Mouse (Mus musculus) cortical plate, adult 2 months (tissue): Measurements from ENCODE around the gene Otof. TPM values are rescaled to one million over a fixed set of nuclear protein-coding genes. Genes with fewer than 3 reads are reported as not detected.
A peak's percentile ranks its signal among the peaks of the same experiment; 100 is the strongest.

Source experiments
- H3K27ac ChIP-seq: fragments of 200-500 bp; 2 replicates; pipeline ENCODE4 v1.5.1; 2012; ENCODE audit warnings: low read length, control low read depth, inconsistent platforms; ENCODE audit not compliant: insufficient read depth
- H3K4me1 ChIP-seq: fragments of 200-500 bp; 2 replicates; pipeline ENCODE4 v1.6.1; 2011; ENCODE audit warnings: low read length; ENCODE audit not compliant: control insufficient read depth, insufficient read depth
- H3K4me3 ChIP-seq: fragments of 200-500 bp; 2 replicates; pipeline ENCODE4 v1.5.1; 2011; ENCODE audit warnings: mild to moderate bottlenecking, low read length, control low read depth; ENCODE audit not compliant: insufficient read depth
- CTCF ChIP-seq: fragments of 200-500 bp; IDR thresholded peaks from 2 replicates; pipeline ENCODE4 v1.5.1; 2011; ENCODE audit warnings: mild to moderate bottlenecking, control low read depth, low read length; ENCODE audit not compliant: insufficient read depth; ENCODE audit errors: extremely low read depth
- POLR2A ChIP-seq: fragments of 200-500 bp; IDR thresholded peaks from 2 replicates; pipeline ENCODE4 v1.6.1; 2011; ENCODE audit warnings: mild to moderate bottlenecking, low read length, control low read depth; ENCODE audit not compliant: insufficient read depth; ENCODE audit errors: extremely low read depth
- polyA plus RNA-seq: library from polyadenylated mRNA; depleted of rRNA; stranded (reverse); fragments of >200 nt; gene quantifications from 2 replicates; pipeline ENCODE4 v1.2.3, GENCODE M21; 2012

The Otof gene
- polyA plus RNA-seq, 1 experiment = 17.4 TPM

DNA sequence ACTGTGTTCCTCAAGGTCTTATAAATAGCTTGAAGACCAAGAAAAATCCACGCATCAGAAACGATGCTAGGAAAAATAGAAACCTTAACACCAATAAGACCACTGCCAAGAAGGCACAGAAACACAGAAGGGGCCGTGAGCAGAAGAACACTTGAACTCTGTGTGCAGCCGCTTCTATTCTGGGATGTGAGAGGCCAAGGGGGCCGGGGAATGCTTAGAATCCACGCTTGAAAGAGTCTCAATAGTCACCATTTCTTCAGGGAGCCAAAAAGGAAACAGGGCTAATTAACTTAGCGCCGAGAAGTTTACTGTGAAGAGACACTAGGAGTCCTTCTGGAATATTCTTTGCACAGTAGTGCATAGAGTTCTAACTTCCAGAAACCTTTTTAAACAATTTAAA is 60.6 kb downstream of the Otof start:
- no peak overlapping the region for H3K27ac ChIP-seq
- no peak overlapping the region for H3K4me3 ChIP-seq
- H3K4me1 ChIP-seq = 0 out of 2 replicates have a peak, but pooled peaks cover 1% of the 10 kb centered on the region
- no peak for TF ChIP-seq POLR2A
- TF ChIP-seq CTCF = no peak

DNA sequence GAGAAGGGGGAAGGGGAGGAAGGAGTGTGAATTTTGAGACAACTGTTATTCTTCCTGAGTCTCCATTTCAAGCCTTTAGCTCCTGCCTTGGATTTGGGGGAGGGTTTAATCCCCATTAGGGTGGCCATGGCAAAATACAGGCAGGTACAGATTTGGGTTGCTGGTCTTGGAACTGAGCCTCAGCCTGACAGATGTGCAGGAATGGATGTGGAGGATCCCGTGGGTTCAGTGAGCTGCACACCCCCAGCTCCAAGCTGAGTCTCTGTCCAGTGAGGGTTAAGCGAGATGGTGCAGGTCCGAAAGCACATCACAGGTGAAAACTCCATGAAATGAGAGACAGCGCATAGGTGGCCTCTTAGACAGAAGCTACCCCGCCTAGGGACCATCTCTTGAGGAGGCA is 61.2 kb downstream of the Otof start:
- Histone ChIP-seq H3K4me3 (no peak overlapping the region), H3K4me1 (0 out of 2 replicates have a peak, but pooled peaks cover 1% of the 10 kb centered on the region), H3K27ac (no peak overlapping the region)
- no peak for TF ChIP-seq POLR2A
- TF ChIP-seq CTCF = no peak

DNA sequence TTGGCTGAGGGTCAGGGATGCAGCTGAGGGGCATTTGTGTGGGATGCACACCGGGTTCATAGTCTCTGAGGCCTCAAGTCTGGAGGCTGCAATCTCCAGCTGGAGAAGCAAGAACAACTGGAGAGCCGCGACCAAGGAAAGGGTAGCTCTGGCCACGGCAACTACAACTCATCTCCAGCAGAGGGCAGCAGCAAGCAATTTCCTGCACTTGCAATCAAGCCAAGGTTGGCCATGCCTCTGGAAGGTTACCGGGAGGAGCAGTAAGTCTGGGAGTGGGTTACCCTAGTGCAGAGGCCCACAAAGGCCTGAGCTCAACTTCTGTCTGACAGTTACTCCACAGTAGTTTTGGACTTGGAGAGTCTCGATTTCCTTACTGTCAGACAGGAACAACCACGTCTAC is 70.3 kb downstream of the Otof start:
- no peak for TF ChIP-seq POLR2A
- TF ChIP-seq CTCF = peak; percentile 86

DNA sequence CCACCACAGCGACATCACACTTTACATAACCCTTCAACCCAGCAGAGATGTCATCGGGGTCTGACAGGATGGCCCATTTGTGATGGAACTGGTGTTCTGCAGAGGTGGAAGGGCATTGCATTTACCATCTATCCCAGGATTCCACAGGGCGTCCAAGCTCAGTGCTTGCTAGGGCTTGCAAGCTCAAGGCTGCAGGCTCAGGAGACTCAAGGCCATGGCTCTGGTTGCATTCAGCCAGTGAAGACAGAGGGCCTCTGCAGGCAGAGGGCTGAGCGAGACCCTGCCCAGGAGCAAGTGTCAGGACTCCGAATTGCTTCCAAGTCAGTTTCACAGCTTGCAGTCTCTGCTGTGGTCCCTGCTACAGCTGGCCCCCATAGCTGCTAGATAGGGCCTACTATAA is 71.9 kb downstream of the Otof start:
- TF ChIP-seq POLR2A (no peak), CTCF (no peak)
- no peaks in the 10 kb centered on the region for H3K4me1 ChIP-seq
- no peak overlapping the region for H3K27ac ChIP-seq
- no peak overlapping the region for H3K4me3 ChIP-seq

More for the DNA sequence above, 70.3 kb downstream of the Otof start:
- no peak overlapping the region for H3K27ac ChIP-seq
- H3K4me3 ChIP-seq = no peak overlapping the region
- no peaks in the 10 kb centered on the region for H3K4me1 ChIP-seq

DNA sequence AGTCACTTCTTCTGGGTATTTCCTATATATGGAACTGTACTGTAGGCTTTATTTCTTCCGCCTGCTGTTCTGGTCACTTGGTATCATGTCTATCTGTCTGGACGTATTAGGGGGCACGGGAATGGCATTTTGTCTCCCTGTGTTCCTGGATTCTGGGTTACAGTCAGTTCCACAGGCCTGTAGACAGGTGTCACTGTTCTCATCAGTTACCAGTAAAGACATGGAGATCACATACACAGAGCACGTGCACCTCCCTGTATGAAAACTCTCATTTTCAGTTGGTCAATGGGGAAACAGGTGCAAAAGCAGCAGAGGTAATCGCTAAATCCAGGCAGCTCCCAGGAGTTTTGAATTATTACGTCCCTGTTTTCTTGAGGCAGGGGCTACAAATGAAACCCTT is 74.0 kb downstream of the Otof start:
- no peak overlapping the region for H3K27ac ChIP-seq
- no peaks in the 10 kb centered on the region for H3K4me1 ChIP-seq
- peak; percentile 32; the same call in 1 of the 2 replicates for TF ChIP-seq CTCF
- no peak for TF ChIP-seq POLR2A
- H3K4me3 ChIP-seq = no peak overlapping the region

DNA sequence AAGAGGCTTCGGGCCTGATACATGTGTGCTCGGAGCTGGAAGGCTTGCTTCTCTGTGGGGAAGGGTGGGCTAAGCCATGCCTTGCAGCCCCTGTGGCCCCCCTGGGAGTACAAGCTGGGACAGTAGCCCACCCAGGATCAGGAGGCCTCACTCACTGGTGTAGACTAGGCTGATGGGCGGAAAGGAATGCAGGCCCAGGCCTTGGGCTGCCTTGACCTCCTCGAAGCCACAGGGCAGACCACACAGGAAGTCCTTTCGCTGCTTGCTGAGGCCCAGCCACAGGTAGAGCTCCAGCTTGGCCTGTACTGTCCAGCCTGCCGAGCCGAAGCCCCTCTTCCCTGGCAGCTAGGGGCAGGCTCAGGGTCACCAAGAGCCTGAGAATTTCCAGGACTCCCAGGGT is 78.9 kb downstream of the Otof start:
- no peak overlapping the region for H3K4me3 ChIP-seq
- no peak overlapping the region for H3K27ac ChIP-seq
- TF ChIP-seq POLR2A = no peak
- no peak for TF ChIP-seq CTCF
- no peaks in the 10 kb centered on the region for H3K4me1 ChIP-seq

DNA sequence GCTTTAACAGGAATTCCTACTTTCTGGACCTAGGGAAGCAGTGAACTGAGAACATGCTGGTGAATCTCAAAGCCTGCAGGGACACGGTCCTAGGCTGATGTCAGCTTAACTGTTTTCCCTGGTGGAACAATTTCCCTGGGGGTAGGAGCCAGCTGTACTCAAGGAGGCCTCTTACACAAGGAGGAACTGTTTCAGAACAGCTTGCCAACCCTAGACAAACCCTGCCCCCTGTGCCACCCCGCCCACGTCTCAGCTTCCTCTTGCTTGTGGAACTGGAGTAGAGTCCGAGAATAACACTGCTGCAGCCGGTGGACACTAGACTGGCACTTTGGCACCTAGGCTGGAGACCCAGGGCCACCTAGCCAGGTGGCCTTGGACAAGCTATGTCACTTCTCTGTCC is 92.3 kb downstream of the Otof start:
- no peak overlapping the region for H3K27ac ChIP-seq
- no peak for TF ChIP-seq POLR2A
- no peak for TF ChIP-seq CTCF
- H3K4me3 ChIP-seq = no peak overlapping the region
- no peaks in the 10 kb centered on the region for H3K4me1 ChIP-seq

DNA sequence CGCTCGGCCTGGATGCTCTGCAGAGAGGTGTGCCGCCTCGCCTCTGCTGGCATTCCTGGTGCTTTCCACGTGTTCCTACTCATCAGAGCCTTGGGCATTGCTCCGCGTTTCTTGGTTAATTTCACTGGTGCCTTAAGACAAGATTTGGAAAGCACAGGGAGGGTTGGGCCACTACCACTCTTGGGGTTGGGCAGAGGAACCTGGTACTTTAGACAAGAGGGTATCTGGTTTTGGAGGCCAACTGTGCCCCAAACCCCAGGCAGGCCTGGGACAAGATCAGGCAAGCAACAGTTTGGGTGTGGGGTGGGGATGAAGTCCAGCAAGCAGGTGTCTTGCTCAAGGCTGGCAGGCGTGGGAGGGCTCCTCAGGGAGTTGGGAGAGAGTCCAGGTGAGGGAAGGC is 94.3 kb downstream of the Otof start:
- Histone ChIP-seq H3K4me1 (no peaks in the 10 kb centered on the region), H3K27ac (no peak overlapping the region), H3K4me3 (no peak overlapping the region)
- no peak for TF ChIP-seq CTCF
- no peak for TF ChIP-seq POLR2A

DNA sequence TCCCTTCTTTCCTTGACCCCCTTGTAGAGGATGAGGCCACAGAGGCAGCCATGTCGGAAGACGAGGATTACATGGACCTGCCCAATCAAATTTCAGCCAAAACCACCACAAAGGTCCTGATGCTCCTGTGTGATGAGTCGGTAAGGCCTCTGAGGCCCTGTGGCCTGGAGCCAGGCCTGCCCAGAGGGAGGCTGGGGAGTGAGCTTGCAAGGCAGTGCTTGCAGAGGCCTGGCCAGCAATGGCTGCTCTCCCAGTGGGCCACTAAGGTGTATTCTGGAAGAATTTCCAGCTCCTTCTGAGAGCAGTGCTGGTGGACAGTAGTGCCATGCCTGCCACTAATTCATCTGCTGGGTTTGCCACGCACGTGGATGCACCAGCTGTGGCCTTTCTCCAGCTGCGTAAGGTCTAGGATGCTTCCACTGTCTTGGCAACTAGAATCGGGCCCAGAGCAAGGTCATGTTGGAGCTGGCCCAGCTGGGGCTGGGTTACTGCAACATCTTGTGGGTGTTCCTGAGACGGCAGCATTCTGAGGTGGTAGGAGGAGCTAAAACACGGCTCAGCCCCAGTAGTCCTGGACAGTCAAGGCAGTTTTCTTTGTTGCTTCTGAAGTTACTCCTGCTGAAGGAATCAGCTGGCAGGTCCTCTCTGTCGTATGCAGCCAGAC is 103.2 kb downstream of the Otof start:
- H3K27ac ChIP-seq = no peak overlapping the region

DNA sequence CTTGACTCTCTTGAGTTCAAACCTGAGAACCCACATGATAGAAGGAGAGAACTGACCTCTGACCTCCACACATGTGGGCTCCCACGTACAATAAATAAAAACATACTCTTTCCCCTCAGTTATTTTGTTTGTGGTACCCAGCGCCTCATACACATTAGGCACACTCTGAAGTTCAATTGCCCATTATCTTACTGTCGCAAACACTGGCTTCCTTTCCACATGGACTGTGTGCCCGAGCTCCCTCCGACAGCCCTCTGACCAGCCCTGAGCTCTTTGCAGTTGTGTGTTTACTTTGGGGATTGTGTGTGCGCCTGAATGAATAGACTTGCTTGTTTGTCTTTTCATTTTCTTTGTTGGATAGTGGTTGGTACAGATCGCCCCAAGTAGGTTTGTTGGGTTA is 105.1 kb downstream of the Otof start:
- Histone ChIP-seq H3K4me3 (no peak overlapping the region), H3K27ac (no peak overlapping the region)
- TF ChIP-seq CTCF = no peak
- no peak for TF ChIP-seq POLR2A

More for the DNA sequence above, 103.2 kb downstream of the Otof start:
- TF ChIP-seq POLR2A (no peak), CTCF (no peak)
- Histone ChIP-seq H3K4me3 (no peak overlapping the region), H3K4me1 (no peaks in the 10 kb centered on the region)

More for the DNA sequence above, 105.1 kb downstream of the Otof start:
- no peaks in the 10 kb centered on the region for H3K4me1 ChIP-seq
